Mouse (Mus musculus): ENCODE measurements around the gene Cep95.
"Not testable (repeated sequence)": the region's sequence is repeated elsewhere in the genome, so short reads cannot be mapped to it uniquely, and the experiment has no call there.

The Cep95 gene

DNA sequence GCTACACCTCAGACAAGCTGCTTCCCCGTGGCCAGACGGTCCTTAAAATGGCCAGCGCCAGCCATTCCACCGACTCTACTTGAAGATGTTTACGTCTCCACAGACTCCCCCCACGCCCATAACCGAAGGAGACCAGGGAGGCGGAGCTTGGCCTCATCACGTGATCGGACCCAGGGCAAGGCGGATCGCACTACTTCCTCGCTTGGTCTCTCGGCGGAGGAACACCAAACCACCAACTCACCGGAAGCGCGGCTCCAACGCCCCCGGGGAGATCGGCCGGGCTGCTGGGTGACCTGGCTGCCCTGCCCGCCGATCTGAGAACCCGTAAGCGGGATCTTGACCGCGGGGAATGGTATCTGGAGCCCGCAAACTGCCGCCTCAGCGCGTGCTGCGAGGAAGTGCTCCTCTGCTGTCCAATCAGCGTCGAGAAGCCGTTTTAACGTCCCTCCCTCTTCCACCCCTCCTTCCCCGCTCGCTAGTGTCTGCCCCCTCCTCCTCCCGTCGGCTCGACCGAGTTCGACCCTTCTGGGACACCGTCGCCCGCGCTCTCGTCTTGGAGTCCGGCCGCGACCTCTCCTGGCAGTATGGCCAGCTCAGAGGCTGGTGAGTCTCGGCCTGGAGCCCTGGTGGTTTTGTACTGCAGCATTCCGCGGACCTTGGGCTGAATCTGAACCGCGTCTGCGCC, at the start of gene Cep95, which contains the start of gene Ddx5:
Gene Cep95 (plus strand): TSS at position 478 of the 685 bp plus-strand sequence.
Gene Ddx5 (minus strand): TSS at position 411 of the 685 bp plus-strand sequence.
- DNase-seq (ENCODE audit: low spot score): peak; percentile 100

GRCm38 (mm10) chr11:106740724-106741123, 48.3 kb upstream of the Cep95 start:
- not testable (repeated sequence) for DNase-seq (ENCODE audit: low spot score)

- no peak for DNase-seq (ENCODE audit: low spot score)
These were observed 47.8 kb upstream of the Cep95 start for GRCm38 (mm10) chr11:106741232-106741631.

GRCm38 (mm10) chr11:106741826-106742225, 47.2 kb upstream of the Cep95 start:
- DNase-seq (ENCODE audit: low spot score): no peak

DNA sequence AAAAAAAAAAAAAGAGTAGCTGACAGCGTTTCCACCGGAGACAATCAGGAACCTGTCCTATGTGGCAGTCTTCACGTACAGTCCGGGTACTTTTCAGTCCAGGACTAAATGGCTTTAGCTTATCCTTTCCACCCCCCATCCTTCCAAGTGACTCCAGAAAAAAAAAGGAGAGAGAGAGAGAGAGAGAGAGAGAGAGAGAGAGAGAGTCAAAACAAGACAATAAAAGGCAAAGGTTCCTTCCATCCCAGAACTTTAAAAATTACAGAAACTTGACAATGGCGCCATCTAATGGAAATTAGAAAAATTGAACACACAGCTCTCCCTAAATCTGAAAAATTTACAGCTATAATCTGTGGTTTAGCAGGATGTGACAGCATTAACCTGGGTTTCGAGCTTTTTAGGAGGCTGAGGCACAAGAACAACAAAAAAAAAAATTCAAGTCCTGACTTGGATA, 46.6 kb upstream of the Cep95 start:
- DNase-seq (ENCODE audit: low spot score): no peak

DNA sequence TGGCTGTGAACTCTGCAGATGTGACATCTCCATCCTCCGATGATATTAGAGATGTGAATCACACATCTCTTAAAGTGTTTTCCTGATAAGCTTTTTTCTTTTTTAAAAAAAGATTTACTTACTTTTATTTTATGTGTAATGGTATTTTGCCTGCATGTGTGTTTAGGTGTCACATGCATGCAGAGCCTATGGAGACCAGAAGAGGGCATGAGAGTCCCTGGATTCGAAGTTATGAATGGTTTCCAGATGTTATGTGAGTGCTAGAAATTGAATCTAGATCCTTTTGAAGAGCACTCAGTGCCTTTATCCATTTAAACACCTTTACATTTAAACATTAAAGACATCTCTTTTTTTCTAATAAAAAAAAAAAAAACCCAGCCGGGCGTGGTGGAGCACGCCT, 44.1 kb upstream of the Cep95 start:
- DNase-seq (ENCODE audit: low spot score): no peak

DNA sequence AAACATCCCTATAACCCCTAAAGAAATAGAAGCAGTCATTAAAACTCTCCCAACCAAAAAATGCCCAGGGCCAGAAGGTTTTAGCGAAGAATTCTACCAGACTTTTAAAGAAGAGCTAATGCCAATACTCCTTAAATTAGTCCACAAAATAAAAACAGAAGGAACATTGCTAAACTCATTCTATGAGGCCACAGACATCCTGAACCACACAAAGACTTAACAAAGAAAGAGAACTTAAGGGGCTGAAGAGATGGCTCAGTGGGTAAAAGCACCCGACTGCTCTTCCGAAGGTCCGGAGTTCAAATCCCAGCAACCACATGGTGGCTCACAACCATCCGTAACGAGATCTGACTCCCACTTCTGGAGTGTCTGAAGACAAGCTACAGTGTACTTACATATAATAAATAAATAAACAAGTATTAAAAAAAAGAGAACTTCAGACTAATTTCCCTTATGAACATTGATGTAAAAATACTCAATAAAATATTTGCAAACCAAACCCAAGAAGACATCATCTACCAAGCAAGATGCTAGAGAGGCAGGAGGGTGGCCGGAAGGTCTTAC, 39.4 kb upstream of the Cep95 start:
- not testable (repeated sequence) for DNase-seq (ENCODE audit: low spot score)

DNA sequence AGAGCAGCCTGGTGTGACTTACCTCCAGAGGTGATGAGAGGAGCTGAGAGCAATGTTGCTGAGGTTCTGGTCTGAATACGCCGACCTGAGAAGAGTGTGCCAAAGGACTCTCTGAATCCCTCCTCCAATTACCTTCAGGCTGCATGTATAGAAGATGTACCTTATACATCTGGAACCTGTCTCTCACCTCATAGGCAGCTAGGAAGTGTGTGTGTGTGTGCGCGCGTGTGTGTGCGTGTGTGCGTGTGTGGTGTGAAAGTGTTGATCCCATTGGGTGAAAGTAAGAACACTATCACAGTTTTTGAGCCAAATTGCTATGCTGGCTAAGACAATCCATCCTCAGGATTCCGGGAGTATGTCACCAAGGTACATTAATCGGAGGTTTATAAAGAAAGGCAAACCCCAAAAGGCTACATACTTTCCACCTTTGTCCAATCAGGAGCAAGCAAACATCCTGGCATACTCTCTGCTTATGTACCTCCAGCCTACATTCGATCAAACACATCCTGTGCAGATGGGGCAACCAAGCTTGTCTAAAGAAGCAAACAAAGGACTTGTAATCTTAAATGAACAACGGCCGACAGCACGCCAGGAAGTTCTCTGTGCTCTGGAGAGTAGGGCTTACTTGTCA, 38.8 kb upstream of the Cep95 start, which contains the start of gene Pecam1:
Gene Pecam1 (minus strand): TSS at position 508 of the 631 bp plus-strand sequence.
- no peak for DNase-seq (ENCODE audit: low spot score)

DNA sequence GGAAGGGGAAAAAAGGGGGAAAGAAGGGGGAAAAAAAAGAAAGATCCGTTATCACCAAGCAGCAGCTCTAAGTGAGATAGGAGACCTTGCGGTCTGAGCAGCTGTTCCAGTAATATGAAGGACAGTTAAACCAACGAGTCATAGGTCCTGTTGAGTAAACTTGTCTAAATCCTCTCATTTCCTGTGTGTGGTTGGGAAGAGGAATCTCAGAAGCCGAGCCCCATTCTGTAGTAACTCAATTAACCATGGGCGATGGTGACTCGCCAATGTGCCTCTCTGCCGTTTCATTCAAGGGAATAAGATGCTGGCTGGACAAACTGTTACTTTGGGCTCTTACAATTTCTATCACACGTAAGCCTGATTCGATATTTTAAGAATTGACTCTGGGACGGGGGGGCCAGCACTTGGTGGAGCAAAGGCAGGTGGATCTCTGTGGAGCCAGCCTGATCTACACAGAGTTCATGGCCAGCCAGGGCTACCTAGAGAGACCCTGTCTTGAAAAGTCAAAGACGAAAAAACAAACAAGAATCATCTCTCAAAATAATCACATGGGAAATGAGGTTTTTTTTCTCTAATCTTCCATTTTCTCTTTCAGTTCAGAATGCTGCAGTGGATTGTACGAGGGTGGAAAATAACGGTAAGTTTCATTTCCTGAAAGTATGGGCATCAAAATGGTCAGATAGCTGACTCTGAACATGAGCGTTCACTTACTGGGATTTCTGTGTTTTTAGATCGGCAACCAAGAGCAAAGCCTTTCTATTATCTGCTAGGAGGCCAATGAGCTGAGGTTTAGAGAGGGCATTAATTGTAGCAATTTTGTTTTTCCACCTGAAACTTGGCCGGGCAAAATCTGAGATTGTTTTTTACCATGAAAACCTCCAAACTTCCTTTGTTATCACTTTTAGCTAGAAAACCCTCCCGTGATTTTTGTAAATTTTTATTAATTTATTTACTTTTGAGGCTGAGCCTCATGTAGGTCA, 37.7 kb upstream of the Cep95 start, which contains the start of gene Milr1:
Gene Milr1 (plus strand): TSS at position 188 of the 980 bp plus-strand sequence.
- no peak for DNase-seq (ENCODE audit: low spot score)

DNA sequence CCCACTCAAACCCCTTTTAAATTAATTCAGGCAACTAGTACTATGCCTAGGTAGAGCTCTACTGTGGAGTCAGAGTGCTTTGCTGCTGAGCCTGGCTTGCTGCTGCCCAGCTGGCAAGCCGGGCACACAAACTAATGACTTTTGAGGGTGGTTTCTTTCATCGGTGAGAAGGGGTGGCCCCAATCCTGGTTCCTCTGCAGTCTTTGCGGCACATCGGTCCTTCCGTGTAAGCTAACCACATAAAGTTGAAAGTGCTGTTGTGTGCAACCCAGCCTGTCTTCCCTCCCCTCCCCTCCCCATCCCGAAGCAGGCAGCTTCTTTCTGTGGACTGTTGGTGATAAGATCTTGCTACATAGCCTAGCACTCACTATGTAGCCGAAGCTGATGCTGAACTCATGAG, 36.9 kb upstream of the Cep95 start:
- DNase-seq (ENCODE audit: low spot score): no peak

DNA sequence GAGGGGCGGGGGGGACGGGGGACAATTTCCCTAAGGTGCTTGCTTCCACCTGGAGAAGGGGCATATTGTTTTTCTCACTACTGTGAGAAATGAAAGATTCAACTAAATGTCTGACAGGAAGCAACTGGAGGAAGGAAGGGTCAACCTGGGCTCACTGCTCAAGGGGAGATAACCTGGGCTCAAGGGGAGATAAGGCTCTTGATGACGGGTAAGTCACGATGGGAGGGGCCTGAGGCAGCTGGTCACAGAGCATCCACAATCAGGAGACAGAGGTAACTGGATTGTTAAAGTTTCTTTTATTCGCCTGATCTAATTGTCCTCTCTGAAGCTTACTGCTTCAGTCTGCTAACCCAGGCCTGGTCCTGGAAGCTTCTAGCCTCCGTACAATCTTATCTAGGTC, 35.7 kb upstream of the Cep95 start:
- DNase-seq (ENCODE audit: low spot score): no peak

DNA sequence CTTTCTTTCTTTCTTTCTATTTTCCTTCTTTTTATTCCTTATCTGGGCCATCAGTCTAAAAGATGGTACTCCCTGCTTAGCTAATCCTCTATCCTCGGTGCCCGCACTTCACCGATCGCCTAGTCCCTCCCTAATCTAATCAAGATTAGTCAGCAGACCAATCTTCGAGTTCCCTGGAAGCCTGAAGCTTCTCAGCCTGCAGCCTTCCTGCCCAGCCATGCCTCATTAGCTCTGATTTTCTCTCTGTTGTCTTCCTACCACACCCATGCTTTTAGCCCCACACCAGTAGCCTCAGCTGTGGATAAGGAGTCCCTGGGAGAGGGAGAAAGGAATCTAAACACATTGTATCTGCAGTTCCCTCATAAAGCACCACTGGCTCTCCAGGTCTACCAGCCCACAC, 33.5 kb upstream of the Cep95 start:
- DNase-seq (ENCODE audit: low spot score): no peak

- DNase-seq (ENCODE audit: low spot score): no peak
These were observed 30.0 kb upstream of the Cep95 start for GRCm38 (mm10) chr11:106759028-106759427.

DNA sequence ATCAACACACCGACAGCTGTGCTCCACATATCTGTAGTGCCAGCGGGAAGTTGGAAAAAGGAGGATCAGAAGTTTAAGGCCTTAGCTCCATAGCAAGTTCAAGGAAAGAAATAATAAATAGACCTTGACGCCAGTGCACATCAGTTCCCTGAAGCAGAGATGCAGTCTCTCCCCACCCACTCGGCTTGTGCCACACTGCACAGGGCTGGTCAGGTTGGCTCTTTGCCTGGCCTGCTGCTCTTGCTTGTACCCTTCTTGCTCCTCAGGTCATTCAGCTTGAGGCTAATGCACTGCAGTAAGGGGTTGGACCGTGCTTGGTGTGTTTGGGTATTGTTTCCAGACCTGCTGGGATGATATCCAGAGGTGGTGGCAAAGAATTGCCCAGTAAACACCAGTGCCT, 28.5 kb upstream of the Cep95 start:
- no peak for DNase-seq (ENCODE audit: low spot score)

DNA sequence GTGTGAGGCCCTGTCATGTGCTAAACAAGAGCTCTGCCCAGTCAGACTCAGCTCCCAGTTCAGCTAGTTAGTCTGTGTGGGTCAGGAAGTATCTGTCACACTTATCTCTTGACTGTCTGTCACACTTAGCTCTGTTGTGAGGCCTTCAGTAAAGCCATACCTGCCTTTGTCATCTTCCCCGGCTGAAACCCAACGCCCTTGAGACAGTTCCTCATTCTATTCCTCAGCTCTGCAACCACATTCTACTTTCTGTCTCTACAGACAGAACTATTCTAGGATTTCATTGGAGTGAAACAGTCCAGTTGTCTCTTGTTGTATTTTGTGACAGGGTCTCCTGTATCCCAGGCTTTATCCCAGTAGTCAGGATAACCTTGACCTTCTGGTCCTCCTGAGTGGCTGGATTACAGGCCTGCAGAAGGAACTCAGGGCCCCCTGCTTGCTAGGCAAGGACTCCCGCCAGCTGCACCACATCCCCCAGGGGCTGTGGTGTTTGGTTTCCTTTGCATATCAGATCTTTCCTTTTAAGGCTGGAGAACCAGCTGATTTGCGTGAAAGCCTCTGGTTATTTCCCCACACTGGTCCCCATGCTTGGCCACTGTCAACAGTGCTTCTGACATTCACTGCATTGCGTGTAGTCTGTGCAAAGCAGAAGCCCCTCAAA, 26.8 kb upstream of the Cep95 start:
- DNase-seq (ENCODE audit: low spot score): no peak

DNA sequence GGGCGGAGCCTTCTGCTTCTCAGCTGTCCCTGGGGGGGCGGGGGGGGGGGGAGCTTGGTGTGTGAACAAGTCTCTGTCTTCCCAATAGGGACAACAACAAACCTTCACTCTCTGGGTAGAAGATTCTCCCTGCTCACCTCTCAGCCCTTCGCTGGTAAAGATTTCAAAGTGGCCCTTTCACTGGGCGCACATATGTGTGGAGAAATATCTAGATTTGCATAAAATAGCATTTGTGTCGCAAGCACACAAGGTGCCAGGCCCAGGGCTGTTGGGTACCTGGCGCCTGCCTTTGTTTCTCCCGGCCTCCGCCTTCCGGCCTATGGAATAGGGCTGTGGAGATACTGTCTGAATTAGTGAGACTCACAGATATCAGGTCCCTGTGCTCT, 26.3 kb upstream of the Cep95 start:
- no peak for DNase-seq (ENCODE audit: low spot score)

DNA sequence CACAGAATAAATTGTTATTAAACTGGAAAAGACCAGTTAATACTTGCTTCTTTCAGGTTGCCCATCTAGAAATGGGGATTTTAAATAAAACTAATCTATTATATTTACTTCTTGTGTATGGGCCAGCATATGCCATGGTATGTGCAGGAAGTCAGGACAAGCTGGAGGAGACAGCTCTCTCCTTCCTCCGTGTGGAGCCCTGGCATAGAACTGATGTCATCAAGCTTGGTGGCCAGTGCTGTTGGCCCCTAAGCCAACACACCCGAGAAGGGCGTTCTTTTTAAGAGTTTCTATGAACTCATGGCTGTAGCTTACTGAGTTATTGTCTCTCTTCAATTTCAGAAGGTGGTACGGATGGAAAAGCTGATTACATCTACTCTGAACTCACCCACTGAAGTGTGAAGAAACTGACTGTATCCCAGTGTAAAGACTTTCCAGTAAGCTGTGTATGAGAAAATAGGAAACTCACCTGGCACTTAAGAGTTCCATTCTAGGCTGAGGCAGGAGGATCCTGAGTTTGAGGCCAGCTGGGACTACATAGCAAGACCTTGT, 22.4 kb upstream of the Cep95 start:
- DNase-seq (ENCODE audit: low spot score): no peak

GRCm38 (mm10) chr11:106767516-106767915, 21.5 kb upstream of the Cep95 start:
- no peak for DNase-seq (ENCODE audit: low spot score)

- no peak for DNase-seq (ENCODE audit: low spot score)
These were observed 18.7 kb upstream of the Cep95 start for GRCm38 (mm10) chr11:106770195-106770974.

DNA sequence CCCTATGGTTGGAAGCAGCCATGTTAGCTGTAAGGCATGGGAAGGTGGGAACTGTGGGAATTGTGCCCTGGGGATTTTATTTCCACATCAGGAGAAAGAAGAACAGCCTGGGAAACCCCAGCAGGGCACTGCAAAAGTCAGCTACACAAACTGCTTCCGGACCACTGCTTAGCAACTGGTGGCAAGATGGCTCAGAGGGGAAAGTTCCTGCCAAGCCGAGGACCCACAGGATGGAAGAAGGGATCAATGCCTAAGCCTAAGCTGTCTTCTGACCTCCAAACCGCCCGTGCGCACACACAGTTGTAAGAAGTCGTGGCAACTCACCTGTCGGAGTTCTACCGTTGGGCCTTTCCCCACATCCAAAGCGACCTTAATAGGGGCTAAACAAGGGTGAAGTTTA, 16.0 kb upstream of the Cep95 start:
- DNase-seq (ENCODE audit: low spot score): no peak

All from yolk sac, embryonic 10.5 days (tissue).